Mouse (Mus musculus) midbrain, embryonic 12.5 days (tissue): ENCODE results near the gene Prep. TPM values are rescaled to one million over a fixed set of nuclear protein-coding genes. Genes with fewer than 3 reads are reported as not detected.

ENCODE experiments used
- ATAC-seq: fragments of 200-750 bp; cut with Nextera tagmentation; 2 replicates; pipeline ENCODE4 v1.8.0; 2017; ENCODE audit warnings: low read depth, moderate TSS enrichment, moderate library complexity; ENCODE audit not compliant: low FRiP score
- H3K27ac ChIP-seq: fragments of 300-500 bp; sonication (generic); replicated peaks from 2 replicates; pipeline ENCODE4 v1.5.1; 2016; ENCODE audit warnings: mild to moderate bottlenecking
- H3K27me3 ChIP-seq: fragments of 300-500 bp; sonication (generic); 2 replicates; pipeline ENCODE4 v1.6.1; 2016; ENCODE audit warnings: mild to moderate bottlenecking
- H3K36me3 ChIP-seq: fragments of 300-500 bp; sonication (generic); 2 replicates; pipeline ENCODE4 v1.6.1; 2016
- H3K4me1 ChIP-seq: fragments of 300-500 bp; sonication (generic); 2 replicates; pipeline ENCODE4 v1.6.1; 2016
- H3K4me2 ChIP-seq: fragments of 300-500 bp; sonication (generic); replicated peaks from 2 replicates; pipeline ENCODE4 v1.6.1; 2016; ENCODE audit warnings: mild to moderate bottlenecking, moderate library complexity
- H3K4me3 ChIP-seq: fragments of 300-500 bp; sonication (generic); 2 replicates; pipeline ENCODE4 v1.5.1; 2016; ENCODE audit warnings: mild to moderate bottlenecking
- H3K9ac ChIP-seq: fragments of 300-500 bp; sonication (generic); replicated peaks from 2 replicates; pipeline ENCODE4 v1.6.1; 2016; ENCODE audit warnings: mild to moderate bottlenecking, moderate library complexity
- H3K9me3 ChIP-seq: fragments of 300-500 bp; sonication (generic); 2 replicates; pipeline ENCODE4 v1.6.1; 2016; ENCODE audit warnings: mild to moderate bottlenecking
- WGBS: fragments of 180-500 bp; shearing (Covaris S2); methylation state at CpG from one replicate; pipeline ENCODE4 v1.1.7; 2016; 5-methylcytosine and 5-hydroxymethylcytosine counted together
- polyA plus RNA-seq: library from polyadenylated mRNA; unstranded; fragments of >200 nt; fragmentation: Nextera tagmentation; extraction: Ambion mirVana; gene quantifications from 2 replicates; pipeline ENCODE4 v1.2.1, GENCODE M21; 2016

Prep gene
- polyA plus RNA-seq, 1 experiment from 2014 or later: 27.2 TPM

DNA sequence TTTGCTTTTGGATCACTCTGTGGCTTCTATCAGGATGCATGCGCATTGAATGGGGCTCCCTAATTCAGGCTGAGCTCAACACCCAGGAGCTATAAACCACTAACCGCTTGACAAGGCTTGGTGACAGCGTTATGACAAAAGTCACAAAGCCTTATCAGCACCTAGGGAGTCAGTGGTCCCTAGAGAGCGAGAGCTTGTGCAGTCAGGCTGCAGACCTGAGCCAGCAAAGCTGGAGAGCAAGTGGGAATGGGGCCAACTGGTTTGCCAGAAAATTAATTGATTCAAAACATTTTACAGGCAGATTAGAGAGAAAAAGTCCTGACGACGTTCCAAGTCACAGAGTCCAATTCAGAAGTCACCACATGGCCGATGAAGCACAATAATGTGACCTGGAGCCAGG lies 37.1 kb downstream of the Prep start:
- peaks cover 45% of the 10 kb centered on the region for H3K36me3 ChIP-seq
- H3K27ac ChIP-seq: peak overlapping the region; percentile 54; the same call in 1 of the 2 replicates
- ATAC-seq: no peak
- WGBS: 62% methylated on average over 7 of the region's 7 CpGs
- no peak overlapping the region for H3K4me2 ChIP-seq
- no peaks in the 10 kb centered on the region for H3K27me3 ChIP-seq
- no peak overlapping the region for H3K4me3 ChIP-seq
- H3K4me1 ChIP-seq: peaks cover 4% of the 10 kb centered on the region; the same call in 1 of the 2 replicates
- H3K9ac ChIP-seq: no peak overlapping the region
- H3K9me3 ChIP-seq: no peaks in the 10 kb centered on the region

DNA sequence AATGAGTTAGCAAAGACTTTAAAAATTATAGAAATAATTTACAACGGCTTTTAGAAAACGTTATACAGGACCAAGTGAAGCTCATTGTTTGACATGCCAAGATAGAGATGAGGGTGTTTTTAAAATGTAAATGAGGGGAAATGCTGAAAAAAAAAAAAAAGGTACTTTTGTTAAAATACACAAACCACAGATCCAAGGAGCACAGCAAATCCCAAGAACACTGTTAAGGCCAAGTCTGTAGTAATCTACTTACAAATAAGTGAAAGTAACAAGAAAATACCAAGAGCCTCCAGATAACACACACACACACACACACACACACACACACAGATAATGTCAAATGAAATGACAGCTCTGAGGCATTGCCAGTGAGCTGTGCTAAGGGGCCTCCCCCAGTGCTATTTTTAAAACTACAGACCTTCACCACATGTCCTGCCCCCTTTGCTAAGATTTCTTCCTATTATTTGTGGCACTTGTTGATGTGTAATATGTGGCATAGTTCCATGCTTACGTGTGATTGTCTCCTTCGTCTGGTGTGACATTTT lies 37.6 kb downstream of the Prep start:
- H3K4me1 ChIP-seq: peaks cover 4% of the 10 kb centered on the region; the same call in 1 of the 2 replicates
- no peaks in the 10 kb centered on the region for H3K9me3 ChIP-seq
- 0 out of 2 replicates have a peak overlapping the region, but pooled peaks have one; percentile 54 for H3K27ac ChIP-seq
- H3K9ac ChIP-seq: no peak overlapping the region
- no peaks in the 10 kb centered on the region for H3K27me3 ChIP-seq
- no peak overlapping the region for H3K4me2 ChIP-seq
- H3K36me3 ChIP-seq: peaks cover 46% of the 10 kb centered on the region
- 87% methylated on average over 4 of the region's 4 CpGs for WGBS
- no peak for ATAC-seq
- H3K4me3 ChIP-seq: no peak overlapping the region

- Histone ChIP-seq H3K4me3 (no peak overlapping the region), H3K4me2 (no peak overlapping the region), H3K36me3 (peaks cover 46% of the 10 kb centered on the region), H3K4me1 (peaks cover 4% of the 10 kb centered on the region; the same call in 1 of the 2 replicates), H3K27me3 (no peaks in the 10 kb centered on the region), H3K9me3 (no peaks in the 10 kb centered on the region), H3K27ac (no peak overlapping the region), H3K9ac (no peak overlapping the region)
- WGBS: 93% methylated on average over 4 of the region's 4 CpGs
- no peak for ATAC-seq
Measured at GRCm38 (mm10) chr10:45106541-45106940, 39.5 kb downstream of the Prep start.

DNA sequence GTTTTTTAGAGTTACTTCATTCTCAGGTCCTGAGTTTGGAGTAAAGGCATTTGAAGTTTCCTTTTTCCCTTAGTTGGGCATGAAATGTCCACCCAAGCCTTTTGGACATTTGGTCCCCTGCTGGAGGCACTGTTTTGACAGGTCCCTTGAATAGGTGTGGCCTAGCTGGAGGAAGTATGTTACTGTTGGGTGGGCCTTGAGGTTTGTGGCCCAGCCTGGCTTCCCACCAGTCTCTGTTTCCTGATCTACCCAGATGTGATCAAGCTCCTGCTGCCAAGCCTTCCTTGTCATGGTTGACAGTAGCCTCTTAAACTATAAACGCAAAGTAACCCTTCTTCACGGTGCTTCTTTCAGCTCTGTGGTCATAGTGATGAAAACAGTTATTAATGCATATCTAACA lies 40.3 kb downstream of the Prep start:
- ATAC-seq: no peak
- WGBS: 91% methylated on average over 2 of the region's 2 CpGs
- H3K4me1 ChIP-seq: peaks cover 4% of the 10 kb centered on the region; the same call in 1 of the 2 replicates
- no peak overlapping the region for H3K4me2 ChIP-seq
- no peak overlapping the region for H3K9ac ChIP-seq
- no peaks in the 10 kb centered on the region for H3K27me3 ChIP-seq
- peaks cover 48% of the 10 kb centered on the region for H3K36me3 ChIP-seq
- no peak overlapping the region for H3K4me3 ChIP-seq
- H3K9me3 ChIP-seq: no peaks in the 10 kb centered on the region
- no peak overlapping the region for H3K27ac ChIP-seq

- Histone ChIP-seq H3K4me3 (no peak overlapping the region), H3K4me2 (no peak overlapping the region), H3K36me3 (peaks cover 56% of the 10 kb centered on the region), H3K9ac (no peak overlapping the region), H3K9me3 (no peaks in the 10 kb centered on the region), H3K4me1 (peaks cover 2% of the 10 kb centered on the region; the same call in 1 of the 2 replicates), H3K27ac (no peak overlapping the region), H3K27me3 (no peaks in the 10 kb centered on the region)
- no peak for ATAC-seq
- 93% methylated on average over 8 of the region's 8 CpGs for WGBS
Measured at GRCm38 (mm10) chr10:45109041-45109440, 42.0 kb downstream of the Prep start.

GRCm38 (mm10) chr10:45109974-45110373 lies 43.0 kb downstream of the Prep start:
- Histone ChIP-seq H3K4me1 (no peaks in the 10 kb centered on the region), H3K36me3 (peaks cover 57% of the 10 kb centered on the region), H3K4me2 (no peak overlapping the region), H3K9ac (no peak overlapping the region), H3K4me3 (no peak overlapping the region), H3K27me3 (no peaks in the 10 kb centered on the region), H3K27ac (no peak overlapping the region), H3K9me3 (no peaks in the 10 kb centered on the region)
- WGBS: 92% methylated on average over 6 of the region's 6 CpGs
- ATAC-seq: no peak

GRCm38 (mm10) chr10:45112927-45113326 lies 45.9 kb downstream of the Prep start:
- Histone ChIP-seq H3K36me3 (peaks cover 70% of the 10 kb centered on the region), H3K9ac (no peak overlapping the region), H3K4me1 (no peaks in the 10 kb centered on the region), H3K4me2 (no peak overlapping the region), H3K27me3 (no peaks in the 10 kb centered on the region), H3K9me3 (no peaks in the 10 kb centered on the region), H3K4me3 (no peak overlapping the region), H3K27ac (no peak overlapping the region)
- 88% methylated on average over 11 of the region's 11 CpGs for WGBS
- ATAC-seq: no peak

DNA sequence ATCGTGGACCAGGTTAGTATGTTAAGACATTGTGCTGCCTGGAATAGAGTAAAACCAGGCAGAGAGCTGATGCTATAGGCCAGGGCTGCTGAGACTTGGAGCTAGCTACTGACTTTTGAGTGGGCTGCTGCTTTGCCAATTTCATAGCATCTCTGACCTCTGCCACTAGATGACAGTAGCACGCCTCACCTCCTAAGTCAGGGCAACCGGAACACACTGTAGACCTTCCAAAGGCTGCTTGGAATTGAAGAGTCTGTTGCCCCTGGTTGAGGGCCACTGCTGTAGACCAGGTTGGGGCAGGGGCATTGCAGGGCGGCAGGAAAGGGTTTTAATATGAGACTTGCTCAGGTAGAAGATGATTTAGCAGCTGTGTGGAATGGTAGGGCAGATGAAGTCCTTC lies 47.5 kb downstream of the Prep start:
- 88% methylated on average over 4 of the region's 4 CpGs for WGBS
- H3K36me3 ChIP-seq: peaks cover 64% of the 10 kb centered on the region
- no peak for ATAC-seq
- no peaks in the 10 kb centered on the region for H3K9me3 ChIP-seq
- no peak overlapping the region for H3K9ac ChIP-seq
- no peaks in the 10 kb centered on the region for H3K4me1 ChIP-seq
- no peak overlapping the region for H3K4me2 ChIP-seq
- no peak overlapping the region for H3K27ac ChIP-seq
- no peaks in the 10 kb centered on the region for H3K27me3 ChIP-seq
- H3K4me3 ChIP-seq: no peak overlapping the region

DNA sequence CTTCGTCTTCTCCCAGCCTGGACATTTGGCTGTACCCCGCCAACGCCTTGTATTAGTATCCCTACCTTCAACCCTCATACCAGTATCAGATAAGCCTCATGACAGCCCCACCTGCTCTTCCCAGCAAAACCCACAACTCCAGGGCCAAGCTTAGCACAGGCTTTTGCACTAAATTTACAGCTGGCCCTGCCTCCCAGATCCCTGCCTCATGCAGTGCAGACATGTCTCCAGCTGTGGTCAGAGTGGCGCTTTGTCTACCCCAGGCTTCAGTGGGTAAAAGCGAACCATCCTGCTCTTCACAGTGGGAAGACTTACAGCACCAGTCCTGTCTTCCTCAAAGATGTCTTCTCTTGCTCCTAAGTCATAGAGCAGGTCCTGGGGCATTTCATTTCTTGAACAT lies 49.8 kb downstream of the Prep start:
- Histone ChIP-seq H3K27me3 (no peaks in the 10 kb centered on the region), H3K9ac (no peak overlapping the region), H3K9me3 (no peaks in the 10 kb centered on the region), H3K36me3 (peaks cover 71% of the 10 kb centered on the region), H3K4me1 (no peaks in the 10 kb centered on the region), H3K4me3 (no peak overlapping the region), H3K4me2 (no peak overlapping the region), H3K27ac (no peak overlapping the region)
- WGBS: 95% methylated on average over 5 of the region's 5 CpGs
- no peak for ATAC-seq

DNA sequence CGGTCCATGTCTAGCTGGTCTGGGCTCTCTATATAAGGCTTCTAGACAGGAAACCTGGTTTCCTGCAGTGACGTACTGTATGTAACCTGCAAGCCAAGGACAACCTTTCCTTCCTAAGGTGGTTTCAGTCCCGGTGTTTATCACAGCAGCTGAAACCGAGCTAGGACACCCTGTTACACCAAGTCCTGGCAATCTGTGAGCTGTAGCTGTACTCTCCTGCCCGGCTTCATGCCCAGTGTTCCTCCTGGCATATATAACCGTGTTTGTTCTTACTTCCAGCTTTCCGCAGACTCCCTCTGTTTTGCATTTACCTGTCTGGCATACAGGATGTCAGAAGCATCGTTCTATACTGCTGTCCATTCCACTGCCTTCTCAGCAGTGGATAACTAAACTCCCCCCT lies 51.4 kb downstream of the Prep start:
- no peak overlapping the region for H3K4me3 ChIP-seq
- peaks cover 69% of the 10 kb centered on the region for H3K36me3 ChIP-seq
- 95% methylated on average over 8 of the region's 8 CpGs for WGBS
- H3K27ac ChIP-seq: no peak overlapping the region
- ATAC-seq: no peak
- H3K9me3 ChIP-seq: no peaks in the 10 kb centered on the region
- no peaks in the 10 kb centered on the region for H3K27me3 ChIP-seq
- H3K9ac ChIP-seq: no peak overlapping the region
- no peak overlapping the region for H3K4me2 ChIP-seq
- no peaks in the 10 kb centered on the region for H3K4me1 ChIP-seq

- H3K4me2 ChIP-seq: no peak overlapping the region
- H3K9me3 ChIP-seq: no peaks in the 10 kb centered on the region
- H3K9ac ChIP-seq: no peak overlapping the region
- WGBS: 94% methylated on average over 3 of the region's 3 CpGs
- no peak overlapping the region for H3K4me3 ChIP-seq
- H3K36me3 ChIP-seq: peaks cover 73% of the 10 kb centered on the region
- H3K4me1 ChIP-seq: no peaks in the 10 kb centered on the region
- H3K27me3 ChIP-seq: no peaks in the 10 kb centered on the region
- H3K27ac ChIP-seq: no peak overlapping the region
- ATAC-seq: no peak
Measured at GRCm38 (mm10) chr10:45121637-45122036, 54.6 kb downstream of the Prep start.

DNA sequence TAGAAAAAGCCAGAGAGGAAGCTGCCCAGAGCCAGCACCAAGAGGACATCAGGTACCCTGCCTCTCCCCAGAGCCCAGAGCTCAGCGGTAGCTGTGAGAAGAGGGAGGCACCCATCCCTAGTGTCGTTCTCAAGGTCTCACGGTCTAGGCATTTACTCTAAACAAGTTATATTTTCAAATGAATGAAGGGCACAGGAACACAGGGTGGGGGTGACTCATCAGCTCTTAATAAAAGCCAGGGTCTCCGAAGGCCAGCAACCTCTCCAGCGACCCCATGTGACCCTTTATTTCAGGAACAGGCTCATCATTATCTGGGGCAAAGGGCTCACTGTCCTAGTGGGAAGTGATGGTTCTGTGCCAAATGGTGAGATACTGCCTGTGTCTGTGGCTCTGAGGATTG lies 55.5 kb downstream of the Prep start:
- Histone ChIP-seq H3K4me2 (no peak overlapping the region), H3K4me1 (no peaks in the 10 kb centered on the region), H3K9me3 (no peaks in the 10 kb centered on the region), H3K9ac (no peak overlapping the region), H3K36me3 (peaks cover 73% of the 10 kb centered on the region), H3K27ac (no peak overlapping the region), H3K4me3 (no peak overlapping the region), H3K27me3 (no peaks in the 10 kb centered on the region)
- 81% methylated on average over 5 of the region's 5 CpGs for WGBS
- no peak for ATAC-seq

DNA sequence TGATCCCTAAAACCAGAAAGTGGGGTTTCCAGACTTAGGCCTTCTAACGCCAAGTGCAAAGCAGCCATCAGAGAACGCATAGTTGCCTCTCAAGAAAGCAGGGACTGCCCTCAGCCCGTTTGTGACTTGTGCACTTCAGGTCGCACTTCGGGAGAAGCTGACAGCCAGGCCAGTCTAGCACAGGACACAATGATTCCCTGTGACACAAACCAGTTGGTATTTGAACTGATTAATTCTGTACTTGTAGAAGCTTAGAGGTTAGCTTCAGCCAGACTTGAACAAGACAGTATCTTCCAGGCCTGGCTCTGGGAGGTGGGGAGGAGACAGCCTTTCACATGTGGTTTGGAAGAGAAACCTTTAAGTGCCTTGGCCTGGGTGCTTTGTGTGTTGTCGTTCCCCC lies 56.0 kb downstream of the Prep start:
- no peak overlapping the region for H3K9ac ChIP-seq
- H3K27me3 ChIP-seq: no peaks in the 10 kb centered on the region
- H3K36me3 ChIP-seq: peaks cover 73% of the 10 kb centered on the region
- no peak overlapping the region for H3K27ac ChIP-seq
- H3K4me2 ChIP-seq: no peak overlapping the region
- no peak overlapping the region for H3K4me3 ChIP-seq
- no peaks in the 10 kb centered on the region for H3K9me3 ChIP-seq
- H3K4me1 ChIP-seq: no peaks in the 10 kb centered on the region
- no peak for ATAC-seq
- 84% methylated on average over 6 of the region's 6 CpGs for WGBS
